Mouse (Mus musculus) hindbrain, embryonic 11.5 days (tissue): Measurements from ENCODE around the gene Lypd6b. TPM values are rescaled to one million over a fixed set of nuclear protein-coding genes. Genes with fewer than 3 reads are reported as not detected.

Experiments
- ATAC-seq: fragments of 200-750 bp; cut with Nextera tagmentation; 2 replicates; pipeline ENCODE4 v1.8.0; 2017; ENCODE audit warnings: mild to moderate bottlenecking, moderate TSS enrichment, moderate library complexity; ENCODE audit not compliant: low FRiP score
- DNase-seq: peaks from one replicate; pipeline ENCODE4 v3.0.0-alpha.2; 2015; ENCODE audit warnings: low spot score
- H3K27ac ChIP-seq: fragments of 300-500 bp; sonication (generic); 2 replicates; pipeline ENCODE4 v1.5.1; 2014; ENCODE audit warnings: mild to moderate bottlenecking, low read depth, low read length
- H3K27me3 ChIP-seq: fragments of 300-500 bp; sonication (generic); 2 replicates; pipeline ENCODE4 v1.6.1; 2014; ENCODE audit warnings: mild to moderate bottlenecking, low read length, moderate library complexity, mixed read lengths; ENCODE audit not compliant: control insufficient read depth, insufficient read depth
- H3K36me3 ChIP-seq: fragments of 300-500 bp; sonication (generic); 2 replicates; pipeline ENCODE4 v1.6.1; 2014; ENCODE audit warnings: mild to moderate bottlenecking, low read length, moderate library complexity, mixed read lengths; ENCODE audit not compliant: control insufficient read depth, insufficient read depth
- H3K4me1 ChIP-seq: fragments of 300-500 bp; sonication (generic); replicated peaks from 2 replicates; pipeline ENCODE4 v1.6.1; 2014; ENCODE audit warnings: low read length, mixed read lengths; ENCODE audit not compliant: control insufficient read depth, insufficient read depth
- H3K4me2 ChIP-seq: fragments of 300-500 bp; sonication (generic); replicated peaks from 2 replicates; pipeline ENCODE4 v1.6.1; 2014; ENCODE audit warnings: mild to moderate bottlenecking, low read depth, low read length
- H3K4me3 ChIP-seq: fragments of 300-500 bp; sonication (generic); 2 replicates; pipeline ENCODE4 v1.5.1; 2014; ENCODE audit warnings: low read depth, low read length
- H3K9ac ChIP-seq: fragments of 300-500 bp; sonication (generic); 2 replicates; pipeline ENCODE4 v1.6.1; 2014; ENCODE audit warnings: low read depth, low read length
- H3K9me3 ChIP-seq: fragments of 300-500 bp; sonication (generic); 2 replicates; pipeline ENCODE4 v1.6.1; 2016; ENCODE audit warnings: low read length; ENCODE audit not compliant: control insufficient read depth
- WGBS: fragments of 180-500 bp; shearing (Covaris S2); extraction: QIAGEN DNeasy Blood & Tissue Kit; methylation state at CpG from one replicate; pipeline ENCODE4 v1.1.7; 2014; 5-methylcytosine and 5-hydroxymethylcytosine counted together
- polyA plus RNA-seq: library from polyadenylated mRNA; unstranded; fragments of >200 nt; fragmentation: Nextera tagmentation; extraction: Ambion mirVana; gene quantifications from 2 replicates; pipeline ENCODE4 v1.2.1, GENCODE M21; 2014

The Lypd6b gene
- polyA plus RNA-seq, 1 experiment from 2014 or later: 2.1 TPM

DNA sequence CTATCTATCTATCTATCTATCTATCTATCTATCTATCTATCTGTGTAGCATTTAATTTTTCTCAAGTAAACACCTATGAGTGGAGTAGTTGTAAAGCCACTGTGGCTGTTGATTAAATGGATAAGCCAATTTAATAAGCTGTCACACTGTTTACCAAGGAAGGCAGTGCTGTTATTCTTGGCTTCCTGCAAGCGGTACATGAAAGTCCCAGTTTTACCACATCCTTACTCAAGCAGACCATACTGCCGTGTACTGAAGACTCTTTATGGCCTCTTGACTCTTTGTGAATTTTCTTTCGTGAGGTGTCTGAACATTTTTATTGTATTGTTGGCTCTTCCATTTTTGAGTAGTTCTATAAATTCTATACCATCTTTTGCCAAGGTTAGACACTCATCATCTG, 58.6 kb downstream of the Lypd6b start:
- Histone ChIP-seq H3K4me2 (no peak overlapping the region), H3K4me1 (0 out of 2 replicates have a peak, but pooled peaks cover 3% of the 10 kb centered on the region), H3K36me3 (no peaks in the 10 kb centered on the region), H3K27ac (no peak overlapping the region), H3K9me3 (no peaks in the 10 kb centered on the region), H3K9ac (no peak overlapping the region), H3K4me3 (no peak overlapping the region), H3K27me3 (no peaks in the 10 kb centered on the region)
- no peak for ATAC-seq
- no peak for DNase-seq
- WGBS: 94% methylated on average over 3 of the region's 3 CpGs

DNA sequence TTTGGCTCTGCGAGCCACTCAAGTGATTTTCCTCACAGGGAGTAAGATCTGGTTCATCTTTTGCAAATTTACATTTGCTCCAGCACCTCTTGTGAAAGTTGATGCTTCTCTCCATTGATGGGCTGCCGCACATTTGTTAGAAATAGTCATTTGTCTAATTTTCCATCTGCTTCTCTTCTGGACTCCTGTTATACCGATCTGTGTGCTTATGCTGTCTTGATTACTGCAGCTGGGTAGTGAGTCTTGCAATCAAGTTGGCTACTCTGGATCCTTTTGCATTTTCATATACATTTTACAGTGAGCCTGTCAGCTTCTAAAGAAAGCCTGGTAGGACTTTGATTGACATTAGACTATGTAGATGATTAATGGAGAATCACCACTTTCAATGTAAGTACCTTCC, 59.4 kb downstream of the Lypd6b start:
- Histone ChIP-seq H3K9ac (no peak overlapping the region), H3K9me3 (no peaks in the 10 kb centered on the region), H3K4me1 (0 out of 2 replicates have a peak, but pooled peaks cover 3% of the 10 kb centered on the region), H3K27ac (no peak overlapping the region), H3K27me3 (no peaks in the 10 kb centered on the region), H3K4me2 (no peak overlapping the region), H3K36me3 (no peaks in the 10 kb centered on the region), H3K4me3 (no peak overlapping the region)
- 92% methylated on average over 3 of the region's 3 CpGs for WGBS
- DNase-seq (no peak), ATAC-seq (no peak)

DNA sequence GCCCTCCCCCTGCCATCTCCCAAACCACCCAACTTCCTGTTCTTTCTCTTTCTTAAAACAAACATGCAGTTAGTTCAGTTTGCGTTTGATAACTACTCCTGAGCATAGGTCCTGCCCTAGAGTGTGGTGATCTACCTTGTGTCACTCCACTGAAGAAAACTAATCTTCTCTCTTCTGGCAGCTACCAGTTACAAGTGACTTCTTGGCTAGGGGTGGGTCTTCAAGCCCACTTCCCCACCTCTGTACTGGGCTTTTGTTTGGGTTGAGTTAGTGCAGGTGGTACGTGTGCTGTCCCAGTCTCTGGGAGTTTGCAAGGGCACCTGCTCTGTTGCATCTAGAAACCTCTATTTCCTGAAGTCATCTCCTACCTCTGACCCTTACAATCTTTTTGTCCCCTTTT, 60.3 kb downstream of the Lypd6b start:
- no peaks in the 10 kb centered on the region for H3K9me3 ChIP-seq
- no peak overlapping the region for H3K4me2 ChIP-seq
- no peak overlapping the region for H3K27ac ChIP-seq
- no peak overlapping the region for H3K9ac ChIP-seq
- H3K4me1 ChIP-seq: 0 out of 2 replicates have a peak, but pooled peaks cover 3% of the 10 kb centered on the region
- no peaks in the 10 kb centered on the region for H3K27me3 ChIP-seq
- WGBS: 72% methylated on average over 2 of the region's 2 CpGs
- no peak for DNase-seq
- no peaks in the 10 kb centered on the region for H3K36me3 ChIP-seq
- ATAC-seq: no peak
- H3K4me3 ChIP-seq: no peak overlapping the region

DNA sequence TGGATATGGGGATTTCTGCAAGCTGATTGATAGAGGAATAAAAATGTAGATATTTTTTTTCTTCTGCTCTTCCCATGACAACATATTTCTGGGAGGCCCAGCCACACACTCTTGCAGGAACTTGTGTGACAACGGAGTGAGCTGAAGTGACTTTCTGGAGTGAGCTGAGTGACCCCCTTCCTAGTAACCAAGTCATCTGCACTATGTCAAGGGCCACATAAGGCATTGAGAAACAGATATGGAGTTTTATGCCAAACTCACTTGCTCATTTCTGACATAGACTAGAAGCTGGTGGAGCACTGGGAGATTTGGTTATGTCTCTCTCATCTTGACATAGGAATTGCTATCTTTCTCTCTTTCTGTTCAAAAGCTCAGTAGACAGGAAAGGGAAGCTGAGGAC, 62.3 kb downstream of the Lypd6b start:
- 84% methylated on average over 1 of the region's 1 CpGs for WGBS
- H3K9me3 ChIP-seq: no peaks in the 10 kb centered on the region
- ATAC-seq (no peak), DNase-seq (no peak)
- H3K36me3 ChIP-seq: no peaks in the 10 kb centered on the region
- H3K4me3 ChIP-seq: no peak overlapping the region
- H3K4me1 ChIP-seq: no peaks in the 10 kb centered on the region
- no peak overlapping the region for H3K27ac ChIP-seq
- H3K27me3 ChIP-seq: no peaks in the 10 kb centered on the region
- H3K9ac ChIP-seq: no peak overlapping the region
- H3K4me2 ChIP-seq: no peak overlapping the region

DNA sequence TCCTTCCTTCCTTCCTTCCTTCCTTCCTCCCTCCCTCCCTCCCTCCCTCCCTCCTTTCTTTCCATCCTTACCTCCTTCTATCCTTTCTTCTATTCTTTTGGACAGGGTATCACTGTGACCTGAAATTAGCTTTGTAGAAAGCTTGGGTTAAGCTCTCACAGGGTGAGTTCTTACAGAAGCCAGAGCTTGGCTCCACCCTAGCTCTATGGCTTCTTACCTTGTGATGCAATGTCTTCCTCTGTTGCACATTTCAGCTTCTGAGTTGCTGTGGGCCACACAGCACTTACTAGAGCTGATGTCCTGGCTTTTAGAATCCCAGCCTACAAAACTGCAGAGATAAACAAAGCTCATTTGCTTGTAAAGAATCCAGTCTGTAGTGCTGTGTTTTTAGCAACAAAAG, 64.5 kb downstream of the Lypd6b start:
- Histone ChIP-seq H3K27ac (no peak overlapping the region), H3K4me2 (no peak overlapping the region), H3K36me3 (no peaks in the 10 kb centered on the region), H3K4me3 (no peak overlapping the region), H3K4me1 (no peaks in the 10 kb centered on the region), H3K27me3 (no peaks in the 10 kb centered on the region), H3K9me3 (no peaks in the 10 kb centered on the region), H3K9ac (no peak overlapping the region)
- DNase-seq (no peak), ATAC-seq (no peak)

DNA sequence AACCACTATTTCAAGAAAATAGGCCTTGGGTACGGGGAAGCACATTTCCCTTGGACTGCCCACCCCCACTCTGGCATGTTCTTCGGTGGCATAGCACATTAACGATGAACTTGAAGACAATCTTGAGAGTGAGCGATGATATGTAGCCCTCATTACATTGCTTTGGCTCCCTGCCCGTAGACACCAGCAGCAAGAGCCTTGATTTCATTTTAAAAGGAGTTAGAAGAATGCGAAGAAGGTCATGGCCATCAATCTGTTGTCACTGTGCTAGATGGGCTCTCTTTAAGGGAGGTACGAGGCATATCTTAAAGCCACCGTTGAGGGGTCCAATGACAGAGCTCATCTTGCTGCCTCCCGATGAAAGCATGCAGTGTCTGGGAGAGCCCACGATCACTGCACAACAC, 68.7 kb downstream of the Lypd6b start:
- H3K9ac ChIP-seq: no peak overlapping the region
- no peak for ATAC-seq
- no peaks in the 10 kb centered on the region for H3K4me1 ChIP-seq
- no peak overlapping the region for H3K4me3 ChIP-seq
- H3K27me3 ChIP-seq: no peaks in the 10 kb centered on the region
- WGBS: 81% methylated on average over 10 of the region's 10 CpGs
- no peak overlapping the region for H3K4me2 ChIP-seq
- no peak overlapping the region for H3K27ac ChIP-seq
- H3K9me3 ChIP-seq: no peaks in the 10 kb centered on the region
- DNase-seq: no peak
- H3K36me3 ChIP-seq: no peaks in the 10 kb centered on the region

DNA sequence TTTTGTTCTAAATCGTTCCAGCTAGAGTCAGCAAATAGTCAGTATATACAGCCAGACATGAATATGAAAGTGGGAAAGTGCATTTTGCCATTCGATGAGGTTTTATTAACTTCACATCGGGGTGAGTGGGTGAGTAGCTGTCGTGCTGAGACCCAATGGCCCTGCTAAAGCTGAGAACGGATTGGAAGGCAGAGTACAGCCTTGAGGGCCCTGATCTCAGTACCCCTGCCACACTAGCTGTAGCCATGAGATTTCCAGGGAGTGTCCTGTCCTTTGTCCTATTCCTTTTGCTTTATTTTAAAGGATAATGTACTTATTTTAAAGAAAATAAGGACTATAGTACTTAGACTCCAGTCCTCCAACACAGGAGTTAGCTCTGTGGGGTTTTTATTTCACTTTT, 69.1 kb downstream of the Lypd6b start:
- 82% methylated on average over 5 of the region's 5 CpGs for WGBS
- Histone ChIP-seq H3K4me2 (no peak overlapping the region), H3K9ac (no peak overlapping the region), H3K4me1 (no peaks in the 10 kb centered on the region), H3K36me3 (no peaks in the 10 kb centered on the region), H3K27me3 (no peaks in the 10 kb centered on the region), H3K27ac (no peak overlapping the region), H3K9me3 (no peaks in the 10 kb centered on the region), H3K4me3 (no peak overlapping the region)
- DNase-seq (no peak), ATAC-seq (no peak)

DNA sequence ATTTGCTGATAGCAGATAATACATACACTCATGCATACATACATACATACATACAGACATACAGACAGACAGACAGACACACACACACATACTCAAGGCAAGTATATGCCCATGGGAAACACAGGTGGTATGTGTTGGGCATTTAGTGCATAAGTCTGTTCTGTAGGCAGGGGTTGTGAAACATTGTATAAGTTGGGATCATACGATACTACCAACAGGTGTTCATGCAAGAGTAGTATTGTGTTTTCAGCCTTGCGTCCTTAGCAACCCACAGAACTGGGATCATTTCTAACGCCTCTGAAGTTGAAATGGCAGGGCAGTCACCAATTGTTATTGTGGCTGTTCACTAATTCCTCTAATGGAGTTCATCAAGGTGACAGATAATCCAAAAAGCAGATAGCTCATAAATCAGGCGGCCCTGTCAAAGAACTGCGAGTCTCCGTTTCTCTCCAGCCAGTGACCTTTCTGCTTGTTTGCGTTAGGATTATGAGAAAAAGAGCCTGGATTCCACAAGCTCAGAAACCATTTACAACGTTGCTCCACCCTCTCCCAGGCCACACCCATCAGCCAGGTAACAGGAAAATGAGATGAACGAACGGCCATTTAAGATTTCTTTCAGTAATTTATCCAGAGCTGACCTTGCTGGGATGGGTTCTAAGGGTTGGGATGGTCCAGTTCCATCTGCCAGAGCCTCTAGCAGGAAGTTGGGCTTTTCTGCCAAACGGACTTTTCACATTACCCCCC, 72.9 kb downstream of the Lypd6b start:
- Histone ChIP-seq H3K27ac (no peak overlapping the region), H3K4me2 (no peak overlapping the region), H3K4me1 (no peaks in the 10 kb centered on the region), H3K4me3 (no peak overlapping the region), H3K9ac (no peak overlapping the region), H3K9me3 (no peaks in the 10 kb centered on the region), H3K36me3 (no peaks in the 10 kb centered on the region), H3K27me3 (no peaks in the 10 kb centered on the region)
- ATAC-seq (no peak), DNase-seq (no peak)
- WGBS: 58% methylated on average over 11 of the region's 11 CpGs

DNA sequence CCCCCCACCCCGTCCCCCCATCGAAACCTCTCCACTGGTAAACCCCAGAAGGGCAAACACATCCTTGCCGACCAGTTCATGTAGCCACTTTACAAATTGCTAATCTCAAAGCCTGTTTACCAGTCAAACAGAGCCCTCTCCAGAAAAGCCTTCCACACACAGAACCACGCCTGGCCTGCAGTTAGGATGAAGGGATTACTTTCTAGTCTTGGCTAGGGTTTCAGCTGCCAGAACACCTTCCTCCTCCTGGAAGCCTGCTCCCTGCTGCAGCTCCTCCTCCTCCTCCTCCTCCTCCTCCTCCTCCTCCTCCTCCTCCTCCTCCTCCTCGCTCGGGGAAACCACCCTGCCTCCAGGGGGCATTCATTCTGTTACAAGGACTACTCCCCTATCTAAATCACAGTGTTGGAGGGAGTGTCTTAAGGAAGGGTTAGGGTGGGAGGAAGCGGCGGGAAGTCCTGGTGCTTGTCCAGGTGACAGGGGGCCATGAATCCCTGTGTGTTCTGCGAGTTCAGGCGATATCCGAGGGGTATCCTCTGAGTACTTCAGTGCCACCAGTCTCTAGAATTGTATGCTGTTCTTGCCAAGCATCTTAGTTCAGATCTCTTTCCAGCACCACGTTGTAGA, 73.6 kb downstream of the Lypd6b start:
- H3K4me1 ChIP-seq: no peaks in the 10 kb centered on the region
- no peaks in the 10 kb centered on the region for H3K9me3 ChIP-seq
- H3K36me3 ChIP-seq: no peaks in the 10 kb centered on the region
- DNase-seq (no peak), ATAC-seq (no peak)
- WGBS: 40% methylated on average over 10 of the region's 12 CpGs
- no peaks in the 10 kb centered on the region for H3K27me3 ChIP-seq
- no peak overlapping the region for H3K4me3 ChIP-seq
- no peak overlapping the region for H3K27ac ChIP-seq
- no peak overlapping the region for H3K4me2 ChIP-seq
- H3K9ac ChIP-seq: no peak overlapping the region
